Mouse (Mus musculus) heart, embryonic 13.5 days (tissue): ENCODE data around the gene Amotl1. TPM values are rescaled to one million over a fixed set of nuclear protein-coding genes. Genes with fewer than 3 reads are reported as not detected.
"Not testable (repeated sequence)": the region's sequence is repeated elsewhere in the genome, so short reads cannot be mapped to it uniquely, and the experiment has no call there.

Experiments used
- ATAC-seq: fragments of 200-750 bp; cut with Nextera tagmentation; 2 replicates; pipeline ENCODE4 v1.8.0; 2017; ENCODE audit warnings: moderate TSS enrichment; ENCODE audit not compliant: insufficient number of reproducible peaks, low FRiP score, low TSS enrichment; ENCODE audit errors: extremely low read depth
- H3K27ac ChIP-seq: fragments of 300-500 bp; sonication (generic); replicated peaks from 2 replicates; pipeline ENCODE4 v1.5.1; 2015; ENCODE audit warnings: moderate library complexity, mild to moderate bottlenecking, inconsistent platforms
- H3K27me3 ChIP-seq: fragments of 300-500 bp; sonication (generic); replicated peaks from 2 replicates; pipeline ENCODE4 v1.6.1; 2015; ENCODE audit warnings: mild to moderate bottlenecking, inconsistent platforms
- H3K36me3 ChIP-seq: fragments of 300-500 bp; sonication (generic); 2 replicates; pipeline ENCODE4 v1.6.1; 2015; ENCODE audit warnings: mild to moderate bottlenecking, inconsistent platforms
- H3K4me1 ChIP-seq: fragments of 300-500 bp; sonication (generic); 2 replicates; pipeline ENCODE4 v1.6.1; 2015; ENCODE audit warnings: inconsistent platforms
- H3K4me2 ChIP-seq: fragments of 300-500 bp; sonication (generic); 2 replicates; pipeline ENCODE4 v1.6.1; 2015; ENCODE audit warnings: inconsistent platforms, mild to moderate bottlenecking, moderate library complexity
- H3K4me3 ChIP-seq: fragments of 300-500 bp; sonication (generic); 2 replicates; pipeline ENCODE4 v1.5.1; 2015; ENCODE audit warnings: moderate library complexity, mild to moderate bottlenecking, inconsistent platforms
- H3K9ac ChIP-seq: fragments of 300-500 bp; sonication (generic); 2 replicates; pipeline ENCODE4 v1.6.1; 2015; ENCODE audit warnings: inconsistent platforms, mild to moderate bottlenecking, moderate library complexity
- H3K9me3 ChIP-seq: fragments of 300-500 bp; sonication (generic); 2 replicates; pipeline ENCODE4 v1.6.1; 2016; ENCODE audit warnings: inconsistent platforms
- WGBS: fragments of 180-500 bp; shearing (Covaris S2); methylation state at CpG from one replicate; pipeline ENCODE4 v1.1.7; 2015; ENCODE audit warnings: mixed read lengths; 5-methylcytosine and 5-hydroxymethylcytosine counted together
- polyA plus RNA-seq: library from polyadenylated mRNA; unstranded; fragments of >200 nt; fragmentation: Nextera tagmentation; extraction: Ambion mirVana; gene quantifications from 2 replicates; pipeline ENCODE4 v1.2.1, GENCODE M21; 2015

Amotl1 gene
- polyA plus RNA-seq = 15.3 and 15.7 TPM in 2 replicates

DNA sequence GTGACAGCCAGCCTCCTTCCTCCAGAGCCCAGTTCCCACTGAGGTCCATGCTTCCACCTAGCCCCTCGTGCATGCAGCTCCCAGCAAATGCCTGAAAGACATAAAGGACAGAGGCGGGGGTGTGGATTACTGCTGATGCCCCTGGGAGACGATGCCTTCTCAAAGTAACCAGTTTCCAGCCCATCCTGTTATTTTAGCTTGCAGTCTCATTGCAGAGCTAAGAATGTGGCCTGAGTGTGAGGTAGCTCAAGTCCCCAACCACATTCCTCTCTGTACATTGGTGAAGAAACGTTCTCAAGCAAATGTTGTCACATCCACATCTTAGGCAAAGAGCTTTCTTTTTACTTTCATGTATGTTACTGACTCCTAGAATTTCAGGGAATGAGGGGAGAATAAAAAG, at the start of gene Amotl1:
Gene Amotl1 (minus strand): TSS at position 101 of the 400 bp plus-strand sequence.
- no peak within 1 kb of the TSS for H3K4me3 ChIP-seq
- H3K4me2 ChIP-seq = no peak within 1 kb of the TSS
- no peak within 1 kb of the TSS for H3K27ac ChIP-seq
- no peaks in the 10 kb centered on the region for H3K36me3 ChIP-seq
- 57% methylated on average over 4 of the region's 4 CpGs for WGBS
- H3K9me3 ChIP-seq = 0 out of 2 replicates have a peak, but pooled peaks cover 4% of the 10 kb centered on the region
- H3K9ac ChIP-seq = no peak within 1 kb of the TSS
- peaks cover 37% of the 10 kb centered on the region for H3K4me1 ChIP-seq
- H3K27me3 ChIP-seq = no peaks in the 10 kb centered on the region
- ATAC-seq = no peak

DNA sequence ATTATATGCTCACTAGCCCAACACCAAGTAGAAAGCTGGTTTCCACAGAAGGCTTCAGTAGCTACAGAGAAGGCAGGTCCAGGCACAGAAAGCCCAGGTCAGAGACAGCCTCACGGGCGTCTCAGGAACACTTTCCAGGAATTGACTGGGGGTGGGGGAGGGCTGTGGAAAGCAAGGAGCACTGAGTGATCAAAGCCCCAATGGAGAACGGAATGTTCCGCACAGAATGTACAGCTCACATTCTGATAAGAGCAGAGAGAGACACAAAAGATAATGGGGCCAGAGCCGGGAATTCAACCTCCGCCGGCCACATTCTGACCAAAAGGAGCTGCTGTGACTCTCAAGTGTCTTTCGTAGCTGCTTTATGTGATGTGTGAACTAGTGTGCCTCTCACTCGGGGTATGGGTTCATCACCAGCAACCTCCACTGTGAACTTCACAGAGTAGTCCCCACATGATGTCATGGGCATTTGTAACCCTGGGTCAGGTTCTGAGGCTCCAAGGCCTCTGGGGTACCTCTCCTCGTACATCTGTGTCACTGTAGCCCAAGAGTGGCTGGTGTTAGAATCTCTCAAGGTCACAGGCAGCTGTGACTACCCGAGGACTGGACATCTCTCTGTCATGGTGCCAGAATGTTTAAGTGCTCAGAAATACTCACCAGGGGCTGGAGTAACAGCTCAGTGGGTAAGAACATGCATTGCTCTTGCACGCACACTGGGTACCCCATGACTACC, 44.7 kb upstream of the Amotl1 start:
- Histone ChIP-seq H3K4me1 (peaks cover 17% of the 10 kb centered on the region), H3K9me3 (no peaks in the 10 kb centered on the region), H3K4me2 (peak overlapping the region; percentile 45), H3K4me3 (no peak overlapping the region), H3K36me3 (no peaks in the 10 kb centered on the region), H3K27me3 (no peaks in the 10 kb centered on the region), H3K9ac (no peak overlapping the region), H3K27ac (peak overlapping the region; percentile 78)
- ATAC-seq = no peak; the same call in 1 of the 2 replicates
- WGBS = 13% methylated on average over 12 of the region's 12 CpGs

DNA sequence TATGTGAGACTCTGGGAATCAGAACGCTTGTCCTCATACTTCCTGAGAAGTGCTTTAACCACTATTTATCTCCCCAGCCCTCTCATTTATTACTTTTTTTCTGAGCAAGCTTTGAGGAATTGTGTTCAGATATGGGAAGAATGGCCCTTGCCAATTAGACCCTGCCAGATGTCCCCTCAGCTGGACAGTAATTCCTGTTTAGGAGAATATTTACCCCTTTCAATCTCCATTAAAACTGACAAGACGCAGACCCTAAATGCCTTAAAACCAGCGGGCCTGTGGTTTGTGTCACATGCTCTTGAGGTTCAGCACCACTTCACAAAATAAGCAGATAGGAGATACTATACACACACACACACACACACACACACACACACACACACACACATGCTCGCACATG, 39.5 kb upstream of the Amotl1 start:
- Histone ChIP-seq H3K4me3 (no peak overlapping the region), H3K4me2 (no peak overlapping the region), H3K9me3 (no peaks in the 10 kb centered on the region), H3K4me1 (peaks cover 29% of the 10 kb centered on the region), H3K9ac (no peak overlapping the region), H3K27me3 (no peaks in the 10 kb centered on the region), H3K27ac (no peak overlapping the region), H3K36me3 (no peaks in the 10 kb centered on the region)
- no peak for ATAC-seq
- 53% methylated on average over 4 of the region's 4 CpGs for WGBS

DNA sequence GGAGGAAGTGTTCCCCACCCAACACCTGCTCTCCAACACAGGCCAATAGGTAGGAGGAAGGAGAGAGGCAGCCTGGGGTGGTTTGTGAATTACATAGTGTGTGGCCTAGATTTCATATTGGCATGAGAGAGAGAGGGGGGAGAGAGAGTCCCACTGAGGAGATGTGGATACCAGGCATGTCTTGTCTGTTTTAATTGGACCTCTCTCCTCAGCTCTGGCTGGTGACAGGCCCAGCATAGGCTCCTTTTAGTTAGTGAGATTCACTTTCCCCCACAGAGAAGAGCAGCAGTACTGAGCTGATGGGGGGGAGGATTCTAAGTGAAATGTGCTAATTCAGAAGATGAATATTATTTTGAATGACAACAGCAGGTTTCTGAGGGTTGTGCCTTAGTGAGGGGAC, 37.9 kb upstream of the Amotl1 start:
- no peak for ATAC-seq
- Histone ChIP-seq H3K4me3 (no peak overlapping the region), H3K4me1 (peaks cover 22% of the 10 kb centered on the region), H3K27ac (no peak overlapping the region), H3K27me3 (no peaks in the 10 kb centered on the region), H3K9me3 (peaks cover 4% of the 10 kb centered on the region; the same call in 1 of the 2 replicates), H3K36me3 (no peaks in the 10 kb centered on the region), H3K4me2 (no peak overlapping the region), H3K9ac (no peak overlapping the region)

DNA sequence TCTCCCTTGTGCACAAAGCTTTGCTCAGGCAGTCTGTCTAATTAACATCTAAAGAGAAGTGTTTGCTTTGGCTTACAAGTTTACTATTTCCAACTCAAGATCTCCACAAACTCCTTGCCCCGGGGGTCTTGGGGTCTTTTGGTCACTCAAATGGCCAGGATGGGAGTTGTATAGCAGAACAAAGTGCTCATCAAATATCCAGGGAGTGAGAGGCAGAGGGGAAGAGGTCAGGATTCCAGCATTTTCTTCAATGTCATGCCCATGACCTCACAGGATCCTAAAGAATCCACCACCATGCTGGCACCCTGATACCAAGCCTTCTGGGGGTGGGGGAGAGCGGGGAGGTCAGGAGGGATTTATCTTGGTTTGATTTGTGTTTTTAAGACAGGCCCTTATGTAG, 35.7 kb upstream of the Amotl1 start:
- H3K9ac ChIP-seq = no peak overlapping the region
- no peak for ATAC-seq
- no peaks in the 10 kb centered on the region for H3K27me3 ChIP-seq
- no peak overlapping the region for H3K4me2 ChIP-seq
- 57% methylated on average over 2 of the region's 2 CpGs for WGBS
- peaks cover 4% of the 10 kb centered on the region; the same call in 1 of the 2 replicates for H3K9me3 ChIP-seq
- peaks cover 40% of the 10 kb centered on the region for H3K4me1 ChIP-seq
- H3K27ac ChIP-seq = no peak overlapping the region
- H3K4me3 ChIP-seq = no peak overlapping the region
- H3K36me3 ChIP-seq = no peaks in the 10 kb centered on the region

DNA sequence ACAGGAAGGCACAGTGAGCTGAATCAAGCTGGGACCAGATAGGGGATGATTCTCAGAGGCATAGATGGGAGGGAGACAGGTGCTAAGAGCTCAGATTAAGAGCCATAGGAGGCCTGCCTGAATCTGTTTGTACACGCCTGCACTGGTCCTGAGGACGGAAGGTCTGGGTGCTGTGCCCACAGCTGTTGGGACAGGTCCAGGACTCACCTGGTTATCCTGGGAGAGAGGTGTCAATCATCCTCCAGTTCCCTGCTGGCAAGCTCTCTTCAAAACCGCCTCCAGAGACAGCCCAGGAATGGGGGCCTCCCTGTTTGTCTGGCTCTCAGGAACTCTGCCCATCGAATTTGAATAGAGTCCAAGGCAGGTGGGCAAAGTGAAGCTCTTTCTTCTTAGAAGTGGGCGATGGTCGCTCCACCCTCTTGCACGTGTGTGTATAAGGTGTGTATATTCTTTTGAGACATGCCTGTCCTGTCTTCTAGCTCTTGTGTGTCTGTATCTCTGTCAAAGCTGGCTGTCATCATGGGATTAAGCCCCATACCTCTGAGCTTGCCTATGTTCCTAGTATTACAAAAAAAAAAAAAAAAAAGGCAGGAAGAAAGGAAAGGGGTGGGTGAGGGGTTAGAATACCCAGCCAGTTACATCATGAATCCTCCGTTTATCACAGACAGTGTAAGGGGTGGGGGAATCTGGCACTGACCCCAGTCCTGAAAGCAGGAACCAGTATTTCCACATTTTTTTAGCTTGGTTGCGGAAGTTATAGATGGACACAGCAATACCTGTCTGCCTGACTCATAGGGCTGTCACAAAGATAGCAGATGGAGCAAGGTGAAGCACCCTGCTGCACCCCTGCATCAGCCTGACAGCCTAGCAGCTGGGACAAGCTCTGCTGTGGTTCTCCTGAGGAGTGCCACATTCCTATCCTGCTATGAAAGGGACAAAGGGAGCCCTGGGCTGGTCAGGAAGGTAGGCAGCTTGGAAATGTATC, 31.1 kb upstream of the Amotl1 start:
- 31% methylated on average over 9 of the region's 9 CpGs for WGBS
- Histone ChIP-seq H3K27me3 (no peaks in the 10 kb centered on the region), H3K9me3 (peaks cover 4% of the 10 kb centered on the region; the same call in 1 of the 2 replicates), H3K9ac (peak overlapping the region; percentile 47; the same call in 1 of the 2 replicates), H3K4me1 (peaks cover 31% of the 10 kb centered on the region), H3K4me2 (peak overlapping the region; percentile 45), H3K27ac (peak overlapping the region; percentile 70), H3K4me3 (no peak overlapping the region), H3K36me3 (no peaks in the 10 kb centered on the region)
- ATAC-seq = no peak

DNA sequence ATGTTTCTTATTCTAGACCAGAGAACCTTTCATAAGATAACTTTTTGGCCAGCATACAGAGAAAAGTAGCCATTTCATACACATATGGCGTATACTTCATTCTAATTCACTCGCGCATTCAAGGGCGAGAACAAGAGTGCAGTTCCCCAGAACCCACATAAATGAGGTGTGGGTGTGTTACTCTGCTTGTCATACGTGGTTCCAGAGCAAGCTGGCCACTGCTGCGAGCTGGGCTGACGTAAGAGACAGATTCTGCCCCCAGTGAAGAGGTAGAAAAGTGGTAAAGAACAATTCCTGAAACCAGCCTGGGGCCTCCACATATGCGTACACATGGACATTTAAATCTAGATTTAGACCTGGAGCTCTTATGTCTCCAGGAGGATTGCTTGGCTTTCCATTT, 29.6 kb upstream of the Amotl1 start:
- Histone ChIP-seq H3K4me3 (no peak overlapping the region), H3K4me2 (no peak overlapping the region), H3K36me3 (no peaks in the 10 kb centered on the region), H3K4me1 (peaks cover 31% of the 10 kb centered on the region), H3K9ac (no peak overlapping the region), H3K9me3 (peaks cover 4% of the 10 kb centered on the region; the same call in 1 of the 2 replicates), H3K27ac (no peak overlapping the region), H3K27me3 (no peaks in the 10 kb centered on the region)
- WGBS = 89% methylated on average over 8 of the region's 8 CpGs
- no peak for ATAC-seq

DNA sequence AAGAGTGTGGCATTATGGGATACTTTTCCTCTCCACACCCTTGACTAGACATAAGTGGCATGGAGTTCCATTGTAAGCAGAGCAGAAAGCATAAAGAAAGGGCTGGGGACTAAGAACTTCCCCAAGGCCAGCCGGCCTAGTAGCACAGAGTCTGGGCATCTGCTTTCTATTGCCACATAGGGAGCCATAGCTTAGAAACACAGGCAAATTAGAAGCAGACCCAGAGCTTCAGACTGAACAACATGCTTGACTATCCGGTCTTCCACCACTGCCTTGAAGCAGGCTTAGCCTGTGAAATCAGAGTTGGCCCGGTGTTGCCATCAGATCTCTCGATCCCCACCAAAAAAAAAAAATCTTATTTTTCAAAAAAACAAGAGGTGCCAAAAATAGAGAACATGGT, 28.3 kb upstream of the Amotl1 start:
- Histone ChIP-seq H3K4me3 (no peak overlapping the region), H3K9me3 (no peaks in the 10 kb centered on the region), H3K9ac (no peak overlapping the region), H3K27me3 (no peaks in the 10 kb centered on the region), H3K27ac (no peak overlapping the region), H3K36me3 (no peaks in the 10 kb centered on the region), H3K4me1 (peaks cover 31% of the 10 kb centered on the region), H3K4me2 (no peak overlapping the region)
- no peak for ATAC-seq
- WGBS = 87% methylated on average over 4 of the region's 4 CpGs

DNA sequence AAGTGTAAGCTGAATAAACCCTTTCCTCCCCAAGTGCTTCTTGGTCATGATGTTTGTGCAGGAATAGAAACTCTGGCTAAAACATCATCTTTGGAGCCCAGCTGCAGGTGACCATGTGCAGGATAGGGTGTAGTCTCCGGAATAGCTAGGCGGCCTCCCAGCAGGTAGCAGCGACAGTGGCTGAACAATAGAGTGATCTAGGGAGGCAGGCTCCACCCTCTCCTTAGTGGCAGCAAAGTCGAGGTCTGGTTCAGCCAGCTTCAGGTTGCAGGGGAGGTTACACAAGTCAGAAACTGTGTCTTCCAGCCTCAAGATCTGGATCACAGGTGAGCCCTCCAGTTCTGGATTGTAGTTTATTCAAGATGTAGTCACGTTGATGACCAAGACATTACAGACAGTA, 27.1 kb upstream of the Amotl1 start:
- not testable (repeated sequence) for H3K27me3 ChIP-seq, H3K27ac ChIP-seq, H3K9ac ChIP-seq, H3K9me3 ChIP-seq, H3K36me3 ChIP-seq, H3K4me2 ChIP-seq, H3K4me3 ChIP-seq, ATAC-seq
- H3K4me1 ChIP-seq = peaks cover 24% of the 10 kb centered on the region
- WGBS = 54% methylated on average over 5 of the region's 5 CpGs

DNA sequence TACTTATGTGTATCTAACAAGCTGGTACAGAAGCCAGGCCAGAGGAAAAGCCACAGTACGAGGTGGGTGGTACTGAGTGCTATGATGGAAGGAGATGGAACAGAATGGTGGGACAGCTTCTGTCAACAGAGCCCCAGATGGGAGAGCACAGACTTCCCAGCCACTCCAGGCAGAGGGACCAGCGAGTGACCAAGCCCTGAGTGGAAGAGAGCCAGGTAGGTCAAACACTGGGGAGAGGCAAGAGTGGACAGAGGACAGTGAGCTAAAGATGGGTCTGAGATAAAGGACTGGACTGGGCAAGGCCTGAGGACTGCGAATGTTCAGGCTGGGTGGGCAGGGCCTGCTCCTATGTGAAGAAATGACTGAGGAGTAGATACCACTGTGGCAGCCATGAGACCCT, 23.5 kb upstream of the Amotl1 start:
- Histone ChIP-seq H3K27me3 (no peaks in the 10 kb centered on the region), H3K4me3 (no peak overlapping the region), H3K27ac (no peak overlapping the region), H3K36me3 (no peaks in the 10 kb centered on the region), H3K9me3 (no peaks in the 10 kb centered on the region), H3K4me2 (no peak overlapping the region), H3K9ac (no peak overlapping the region), H3K4me1 (peaks cover 6% of the 10 kb centered on the region; the same call in 1 of the 2 replicates)
- WGBS = 74% methylated on average over 3 of the region's 3 CpGs
- no peak for ATAC-seq

DNA sequence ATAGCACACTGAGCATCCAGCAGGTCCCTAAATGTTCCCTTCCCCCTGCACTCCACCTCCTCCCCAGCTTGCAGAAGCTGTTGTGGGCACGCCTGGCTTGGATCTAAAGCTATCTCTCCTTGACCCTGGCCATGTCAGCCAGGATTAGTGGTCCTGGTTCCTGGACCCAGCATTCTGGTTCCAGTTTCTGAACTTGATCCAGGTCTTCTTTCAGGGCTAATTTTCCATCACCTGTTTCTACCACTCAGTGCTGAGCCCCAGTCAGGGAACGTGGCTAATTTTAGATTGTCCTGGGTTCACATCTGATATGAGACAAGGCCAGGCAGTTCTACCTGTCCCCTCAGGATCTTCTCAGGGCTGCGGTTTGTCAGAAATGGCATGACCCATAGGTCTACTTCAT, 21.2 kb upstream of the Amotl1 start:
- WGBS = 54% methylated on average over 3 of the region's 3 CpGs
- ATAC-seq = no peak
- no peaks in the 10 kb centered on the region for H3K27me3 ChIP-seq
- no peaks in the 10 kb centered on the region for H3K36me3 ChIP-seq
- H3K4me3 ChIP-seq = no peak overlapping the region
- H3K4me1 ChIP-seq = peaks cover 21% of the 10 kb centered on the region
- no peak overlapping the region for H3K4me2 ChIP-seq
- no peaks in the 10 kb centered on the region for H3K9me3 ChIP-seq
- H3K9ac ChIP-seq = no peak overlapping the region
- H3K27ac ChIP-seq = no peak overlapping the region
